Mouse (Mus musculus) heart, adult 2 months (tissue): Measurements from ENCODE around the gene Apba1. TPM values are rescaled to one million over a fixed set of nuclear protein-coding genes. Genes with fewer than 3 reads are reported as not detected.
A peak's percentile ranks its signal among the peaks of the same experiment; 100 is the strongest.

Experiments used
- DNase-seq, 2 experiments: peaks; one replicate each; pipeline ENCODE4 v3.0.0; 2021
- H3K27ac ChIP-seq: fragments of 200-600 bp; 2 replicates; pipeline ENCODE4 v1.8.1; 2022
- H3K27me3 ChIP-seq: fragments of 200-500 bp; 2 replicates; pipeline ENCODE4 v1.6.1; 2012; ENCODE audit warnings: mild to moderate bottlenecking, low read length, inconsistent platforms, mixed read lengths; ENCODE audit not compliant: control insufficient read depth, insufficient read depth
- H3K36me3 ChIP-seq: fragments of 200-500 bp; 2 replicates; pipeline ENCODE4 v1.6.1; 2012; ENCODE audit warnings: low read length, inconsistent platforms; ENCODE audit not compliant: control insufficient read depth, insufficient read depth
- H3K4me1 ChIP-seq: fragments of 200-500 bp; 2 replicates; pipeline ENCODE4 v1.6.1; 2011; ENCODE audit warnings: low read length; ENCODE audit not compliant: control insufficient read depth, insufficient read depth
- H3K4me3 ChIP-seq: fragments of 200-600 bp; 2 replicates; pipeline ENCODE4 v1.8.1; 2022
- H3K79me2 ChIP-seq: fragments of 200-500 bp; replicated peaks from 2 replicates; pipeline ENCODE4 v1.6.1; 2012; ENCODE audit warnings: mild to moderate bottlenecking, inconsistent platforms, low read length, moderate library complexity, mixed read lengths; ENCODE audit not compliant: control insufficient read depth, insufficient read depth
- H3K9ac ChIP-seq: fragments of 200-500 bp; 2 replicates; pipeline ENCODE4 v1.6.1; 2012; ENCODE audit warnings: low read depth, mild to moderate bottlenecking, control low read depth, inconsistent platforms, low read length, mixed read lengths
- CTCF ChIP-seq: fragments of 200-600 bp; IDR thresholded peaks from 2 replicates; pipeline ENCODE4 v1.8.1; 2022; ENCODE audit warnings: antibody characterized with exemption, mild to moderate bottlenecking, moderate library complexity
- EP300 ChIP-seq: fragments of 200-500 bp; IDR thresholded peaks from 2 replicates; pipeline ENCODE4 v1.6.1; 2011; ENCODE audit warnings: low read depth, low read length, control low read depth; ENCODE audit not compliant: insufficient read depth
- POLR2A ChIP-seq: fragments of 200-500 bp; IDR thresholded peaks from 2 replicates; pipeline ENCODE4 v1.6.1; 2011; ENCODE audit warnings: mild to moderate bottlenecking, low read depth, low read length, control low read depth; ENCODE audit not compliant: insufficient read depth
- WGBS: fragments of 180-500 bp; shearing (Covaris S2); methylation state at CpG from one replicate; pipeline ENCODE4 v1.1.7; 2018; 5-methylcytosine and 5-hydroxymethylcytosine counted together
- intact Hi-C: fragments of 180-260 bp; cut with DNase I; formaldehyde crosslinking; loops from one replicate; pipeline ENCODE4 v1.15.1; 2025
- polyA plus RNA-seq: library from polyadenylated mRNA; depleted of rRNA; stranded (reverse); fragments of >200 nt; gene quantifications from 2 replicates; pipeline ENCODE4 v1.2.3, GENCODE M21; 2012
- total RNA-seq, 2 experiments: library from RNA; stranded (reverse); gene quantifications; 2 replicates each; pipeline ENCODE4 v1.2.3; 2021

The Apba1 gene
- total and polyA plus RNA-seq, 3 experiments, result 2.7 to 3.9 (median 3.0) TPM

GRCm38 (mm10) chr19:23794491-23794890, 35.8 kb downstream of the Apba1 start:
- Histone ChIP-seq H3K27ac (no peak overlapping the region), H3K27me3 (no peaks in the 10 kb centered on the region), H3K36me3 (no peaks in the 10 kb centered on the region), H3K9ac (no peak overlapping the region), H3K4me3 (no peak overlapping the region), H3K79me2 (no peaks in the 10 kb centered on the region), H3K4me1 (peaks cover 2% of the 10 kb centered on the region; the same call in 1 of the 2 replicates)
- intact Hi-C loops, result no loop called here
- TF ChIP-seq CTCF, result no peak
- TF ChIP-seq EP300, result no peak
- no peak for TF ChIP-seq POLR2A
- WGBS, result 62% methylated on average over 3 of the region's 3 CpGs
- DNase-seq, result no peak

GRCm38 (mm10) chr19:23795156-23795555, 36.5 kb downstream of the Apba1 start:
- intact Hi-C loops, result no loop called here
- Histone ChIP-seq H3K27me3 (no peaks in the 10 kb centered on the region), H3K27ac (no peak overlapping the region), H3K4me1 (peaks cover 2% of the 10 kb centered on the region; the same call in 1 of the 2 replicates), H3K4me3 (no peak overlapping the region), H3K36me3 (peaks cover 4% of the 10 kb centered on the region), H3K79me2 (no peaks in the 10 kb centered on the region), H3K9ac (no peak overlapping the region)
- no peak for DNase-seq
- TF ChIP-seq POLR2A (no peak), CTCF (no peak), EP300 (no peak)
- 70% methylated on average over 4 of the region's 4 CpGs for WGBS

- peak; percentile 32 to 77 for DNase-seq
- intact Hi-C loops, result no loop called here
- WGBS, result 5% methylated on average over 1 of the region's 1 CpGs
Observed at GRCm38 (mm10) chr19:23801174-23801573, 42.5 kb downstream of the Apba1 start.

GRCm38 (mm10) chr19:23803221-23803870, 44.7 kb downstream of the Apba1 start:
- H3K9ac ChIP-seq, result no peak overlapping the region
- intact Hi-C loops, result no loop called here
- H3K27me3 ChIP-seq, result no peaks in the 10 kb centered on the region
- H3K79me2 ChIP-seq, result no peaks in the 10 kb centered on the region
- peak in 1 of 2 experiments; percentile 22 for DNase-seq
- no peak overlapping the region for H3K4me3 ChIP-seq
- H3K36me3 ChIP-seq, result peaks cover 14% of the 10 kb centered on the region
- TF ChIP-seq POLR2A (no peak), EP300 (no peak), CTCF (no peak)
- H3K27ac ChIP-seq, result no peak overlapping the region
- H3K4me1 ChIP-seq, result peaks cover 21% of the 10 kb centered on the region
- 43% methylated on average over 4 of the region's 4 CpGs for WGBS

More at GRCm38 (mm10) chr19:23801174-23801573, 42.5 kb downstream of the Apba1 start:
- Histone ChIP-seq H3K79me2 (no peaks in the 10 kb centered on the region), H3K4me3 (no peak overlapping the region), H3K27ac (peak overlapping the region; percentile 74), H3K36me3 (peaks cover 11% of the 10 kb centered on the region), H3K27me3 (no peaks in the 10 kb centered on the region), H3K4me1 (peaks cover 14% of the 10 kb centered on the region), H3K9ac (no peak overlapping the region)
- peak; percentile 11; the same call in 1 of the 2 replicates for TF ChIP-seq POLR2A
- TF ChIP-seq CTCF, result no peak
- peak; percentile 90 for TF ChIP-seq EP300

- DNase-seq, result no peak
- no peaks in the 10 kb centered on the region for H3K79me2 ChIP-seq
- no peak overlapping the region; the same call in 1 of the 2 replicates for H3K9ac ChIP-seq
- H3K4me1 ChIP-seq, result peaks cover 10% of the 10 kb centered on the region
- 26% methylated on average over 6 of the region's 6 CpGs for WGBS
- H3K4me3 ChIP-seq, result no peak overlapping the region
- peak overlapping the region; percentile 61 for H3K27ac ChIP-seq
- H3K36me3 ChIP-seq, result peaks cover 3% of the 10 kb centered on the region; the same call in 1 of the 2 replicates
- no peaks in the 10 kb centered on the region for H3K27me3 ChIP-seq
- TF ChIP-seq CTCF (no peak), EP300 (no peak), POLR2A (no peak)
- intact Hi-C loops, result loop anchor here (5.0 kb wide), 1 partner anchor 49 kb away; the partner anchor contains the start of gene Apba1
Observed at GRCm38 (mm10) chr19:23806796-23807195, 48.1 kb downstream of the Apba1 start.

GRCm38 (mm10) chr19:23807371-23807770, 48.7 kb downstream of the Apba1 start:
- Histone ChIP-seq H3K4me3 (no peak overlapping the region), H3K36me3 (peaks cover 3% of the 10 kb centered on the region; the same call in 1 of the 2 replicates), H3K4me1 (peaks cover 10% of the 10 kb centered on the region), H3K27me3 (no peaks in the 10 kb centered on the region), H3K79me2 (no peaks in the 10 kb centered on the region), H3K9ac (0 out of 2 replicates have a peak overlapping the region, but pooled peaks have one; percentile 27), H3K27ac (peak overlapping the region; percentile 61)
- intact Hi-C loops, result loop anchor here (5.0 kb wide), 1 partner anchor 50 kb away; the partner anchor contains the start of gene Apba1
- no peak for DNase-seq
- no peak for TF ChIP-seq EP300
- TF ChIP-seq POLR2A, result no peak
- TF ChIP-seq CTCF, result no peak
- 23% methylated on average over 8 of the region's 8 CpGs for WGBS
